Mouse (Mus musculus): ENCODE data around the gene Tgfbrap1. TPM values are rescaled to one million over a fixed set of nuclear protein-coding genes. Genes with fewer than 3 reads are reported as not detected.
"Not testable (repeated sequence)": the region's sequence is repeated elsewhere in the genome, so short reads cannot be mapped to it uniquely, and the experiment has no call there.

Gene Tgfbrap1
- polyA plus RNA-seq, 1 experiment from 2014 or later = 9.5 TPM

- no peak overlapping the region for H3K4me3 ChIP-seq (replicated peaks; ENCODE audit: low read length)
- H3K36me3 ChIP-seq (ENCODE audit: control insufficient read depth, insufficient read depth, low read length) = peaks cover 21% of the 10 kb centered on the region
- no peak overlapping the region for H3K27ac ChIP-seq (ENCODE audit: low read length)
- no peaks in the 10 kb centered on the region for H3K27me3 ChIP-seq (ENCODE audit: control insufficient read depth, insufficient read depth, low read length)
- ATAC-seq (ENCODE audit: insufficient read depth, low FRiP score) = peak; percentile 75
- H3K4me2 ChIP-seq (ENCODE audit: low read depth, low read length) = no peak overlapping the region
- peaks cover 15% of the 10 kb centered on the region for H3K4me1 ChIP-seq (ENCODE audit: control insufficient read depth, insufficient read depth, low read length)
- H3K9me3 ChIP-seq (replicated peaks; ENCODE audit: control insufficient read depth, low read length) = no peaks in the 10 kb centered on the region
- 45% methylated on average over 8 of the region's 8 CpGs for WGBS
- no peak overlapping the region for H3K9ac ChIP-seq (ENCODE audit: low read length)
Measured at GRCm38 (mm10) chr1:43139587-43140266, 41.3 kb upstream of the Tgfbrap1 start.

- Histone ChIP-seq H3K9ac (ENCODE audit: low read length) (no peak overlapping the region), H3K27me3 (ENCODE audit: control insufficient read depth, insufficient read depth, low read length) (no peaks in the 10 kb centered on the region), H3K4me3 (replicated peaks; ENCODE audit: low read length) (no peak overlapping the region), H3K9me3 (replicated peaks; ENCODE audit: control insufficient read depth, low read length) (no peaks in the 10 kb centered on the region), H3K4me2 (ENCODE audit: low read depth, low read length) (no peak overlapping the region), H3K27ac (ENCODE audit: low read length) (no peak overlapping the region), H3K4me1 (ENCODE audit: control insufficient read depth, insufficient read depth, low read length) (peaks cover 4% of the 10 kb centered on the region), H3K36me3 (ENCODE audit: control insufficient read depth, insufficient read depth, low read length) (peaks cover 21% of the 10 kb centered on the region)
- WGBS = 75% methylated on average over 15 of the region's 15 CpGs
- no peak for ATAC-seq (ENCODE audit: insufficient read depth, low FRiP score)
Measured at GRCm38 (mm10) chr1:43138268-43138812, 39.9 kb upstream of the Tgfbrap1 start.

- Histone ChIP-seq H3K27me3 (ENCODE audit: control insufficient read depth, insufficient read depth, low read length) (no peaks in the 10 kb centered on the region), H3K9me3 (replicated peaks; ENCODE audit: control insufficient read depth, low read length) (no peaks in the 10 kb centered on the region), H3K4me2 (ENCODE audit: low read depth, low read length) (no peak overlapping the region), H3K9ac (ENCODE audit: low read length) (no peak overlapping the region), H3K4me1 (ENCODE audit: control insufficient read depth, insufficient read depth, low read length) (no peaks in the 10 kb centered on the region; the same call in 1 of the 2 replicates), H3K36me3 (ENCODE audit: control insufficient read depth, insufficient read depth, low read length) (peaks cover 26% of the 10 kb centered on the region), H3K27ac (ENCODE audit: low read length) (no peak overlapping the region), H3K4me3 (replicated peaks; ENCODE audit: low read length) (no peak overlapping the region)
- ATAC-seq (ENCODE audit: insufficient read depth, low FRiP score) = no peak
- 80% methylated on average over 5 of the region's 5 CpGs for WGBS
Measured at GRCm38 (mm10) chr1:43137334-43137733, 38.9 kb upstream of the Tgfbrap1 start.

DNA sequence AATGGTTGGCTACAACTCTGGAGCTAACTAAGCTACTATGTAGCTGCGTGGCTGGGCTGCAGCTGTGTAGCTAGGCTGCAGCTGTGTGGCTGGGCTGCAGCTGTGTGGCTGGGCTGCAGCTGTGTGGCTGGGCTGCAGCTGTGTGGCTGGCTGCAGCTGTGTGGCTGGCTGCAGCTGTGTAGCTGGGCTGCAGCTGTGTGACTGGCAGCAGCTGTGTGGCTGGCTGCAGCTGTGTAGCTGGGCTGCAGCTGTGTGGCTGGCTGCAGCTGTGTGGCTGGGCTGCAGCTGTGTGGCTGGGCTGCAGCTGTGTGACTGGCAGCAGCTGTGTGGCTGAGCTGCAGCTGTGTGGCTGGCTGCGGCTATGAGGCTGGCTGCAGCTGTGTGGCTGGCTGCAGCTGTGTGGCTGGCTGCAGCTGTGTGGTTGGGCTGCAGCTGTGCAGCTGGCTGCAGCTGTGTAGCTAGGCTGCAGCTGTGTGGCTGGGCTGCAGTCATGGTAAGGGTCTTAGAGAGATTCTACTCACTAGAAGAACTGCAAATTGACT lies 38.1 kb upstream of the Tgfbrap1 start:
- not testable (repeated sequence) for H3K4me2 ChIP-seq (ENCODE audit: low read depth, low read length); ATAC-seq (ENCODE audit: insufficient read depth, low FRiP score); H3K27me3 ChIP-seq (ENCODE audit: control insufficient read depth, insufficient read depth, low read length); H3K4me1 ChIP-seq (ENCODE audit: control insufficient read depth, insufficient read depth, low read length); H3K27ac ChIP-seq (ENCODE audit: low read length); H3K9me3 ChIP-seq (replicated peaks; ENCODE audit: control insufficient read depth, low read length); H3K9ac ChIP-seq (ENCODE audit: low read length); H3K4me3 ChIP-seq (replicated peaks; ENCODE audit: low read length)
- 83% methylated on average over 2 of the region's 2 CpGs for WGBS
- H3K36me3 ChIP-seq (ENCODE audit: control insufficient read depth, insufficient read depth, low read length) = peaks cover 26% of the 10 kb centered on the region

GRCm38 (mm10) chr1:43131591-43131990 lies 33.2 kb upstream of the Tgfbrap1 start:
- Histone ChIP-seq H3K4me2 (ENCODE audit: low read depth, low read length) (no peak overlapping the region), H3K27me3 (ENCODE audit: control insufficient read depth, insufficient read depth, low read length) (no peaks in the 10 kb centered on the region), H3K4me1 (ENCODE audit: control insufficient read depth, insufficient read depth, low read length) (no peaks in the 10 kb centered on the region), H3K9me3 (replicated peaks; ENCODE audit: control insufficient read depth, low read length) (no peaks in the 10 kb centered on the region), H3K27ac (ENCODE audit: low read length) (no peak overlapping the region), H3K9ac (ENCODE audit: low read length) (no peak overlapping the region), H3K4me3 (replicated peaks; ENCODE audit: low read length) (no peak overlapping the region), H3K36me3 (ENCODE audit: control insufficient read depth, insufficient read depth, low read length) (peaks cover 28% of the 10 kb centered on the region)
- no peak for ATAC-seq (ENCODE audit: insufficient read depth, low FRiP score)
- WGBS = 87% methylated on average over 9 of the region's 9 CpGs

DNA sequence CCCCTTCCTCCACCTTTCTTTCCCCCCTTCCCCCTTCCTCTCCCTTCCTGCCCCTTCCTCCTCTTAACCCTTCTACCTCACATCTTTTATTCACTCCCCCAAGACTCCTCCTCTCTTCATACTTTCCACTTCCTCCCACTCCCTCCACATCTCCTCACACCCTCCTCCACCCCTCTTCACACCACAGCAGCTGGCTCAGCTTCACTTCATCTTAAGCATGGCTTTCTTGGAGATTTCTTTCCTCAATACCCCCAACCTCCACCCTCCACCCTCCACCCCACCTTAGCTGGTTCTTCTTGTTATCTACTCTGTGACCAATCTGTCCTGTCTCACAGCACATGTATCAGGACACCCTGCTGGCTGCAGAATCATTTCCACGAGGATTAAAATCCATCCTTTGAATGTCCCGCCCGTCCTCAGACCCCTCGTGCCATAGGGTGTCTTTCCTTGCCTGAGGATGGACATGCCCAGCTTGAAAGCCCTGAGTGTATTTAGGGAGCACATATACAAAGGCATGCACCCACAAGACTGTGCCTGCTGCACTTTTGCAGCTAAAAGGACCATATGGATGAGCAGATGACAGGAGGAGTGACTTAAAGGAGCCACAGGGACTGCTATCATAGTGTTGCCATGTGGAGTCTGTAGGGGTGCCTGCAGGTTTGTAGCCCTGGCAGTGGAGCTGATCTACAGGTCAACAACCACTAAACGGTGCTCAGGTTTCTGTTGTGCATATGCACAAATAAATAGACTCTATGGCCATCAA lies 32.0 kb upstream of the Tgfbrap1 start:
- no peaks in the 10 kb centered on the region for H3K27me3 ChIP-seq (ENCODE audit: control insufficient read depth, insufficient read depth, low read length)
- no peak for ATAC-seq (ENCODE audit: insufficient read depth, low FRiP score)

GRCm38 (mm10) chr1:43127820-43128610 lies 29.6 kb upstream of the Tgfbrap1 start:
- no peak overlapping the region for H3K4me2 ChIP-seq (ENCODE audit: low read depth, low read length)
- no peak overlapping the region for H3K4me3 ChIP-seq (replicated peaks; ENCODE audit: low read length)
- peaks cover 32% of the 10 kb centered on the region for H3K36me3 ChIP-seq (ENCODE audit: control insufficient read depth, insufficient read depth, low read length)
- no peaks in the 10 kb centered on the region for H3K4me1 ChIP-seq (ENCODE audit: control insufficient read depth, insufficient read depth, low read length)
- ATAC-seq (ENCODE audit: insufficient read depth, low FRiP score) = no peak
- H3K27ac ChIP-seq (ENCODE audit: low read length) = no peak overlapping the region
- no peaks in the 10 kb centered on the region for H3K27me3 ChIP-seq (ENCODE audit: control insufficient read depth, insufficient read depth, low read length)
- 73% methylated on average over 8 of the region's 8 CpGs for WGBS
- H3K9ac ChIP-seq (ENCODE audit: low read length) = no peak overlapping the region
- H3K9me3 ChIP-seq (replicated peaks; ENCODE audit: control insufficient read depth, low read length) = no peaks in the 10 kb centered on the region

More for the DNA sequence above, 32.0 kb upstream of the Tgfbrap1 start:
- Histone ChIP-seq H3K9me3 (replicated peaks; ENCODE audit: control insufficient read depth, low read length) (no peaks in the 10 kb centered on the region), H3K36me3 (ENCODE audit: control insufficient read depth, insufficient read depth, low read length) (peaks cover 24% of the 10 kb centered on the region), H3K27ac (ENCODE audit: low read length) (no peak overlapping the region), H3K4me1 (ENCODE audit: control insufficient read depth, insufficient read depth, low read length) (no peaks in the 10 kb centered on the region), H3K9ac (ENCODE audit: low read length) (no peak overlapping the region), H3K4me3 (replicated peaks; ENCODE audit: low read length) (no peak overlapping the region), H3K4me2 (ENCODE audit: low read depth, low read length) (no peak overlapping the region)
- WGBS = 76% methylated on average over 5 of the region's 5 CpGs

DNA sequence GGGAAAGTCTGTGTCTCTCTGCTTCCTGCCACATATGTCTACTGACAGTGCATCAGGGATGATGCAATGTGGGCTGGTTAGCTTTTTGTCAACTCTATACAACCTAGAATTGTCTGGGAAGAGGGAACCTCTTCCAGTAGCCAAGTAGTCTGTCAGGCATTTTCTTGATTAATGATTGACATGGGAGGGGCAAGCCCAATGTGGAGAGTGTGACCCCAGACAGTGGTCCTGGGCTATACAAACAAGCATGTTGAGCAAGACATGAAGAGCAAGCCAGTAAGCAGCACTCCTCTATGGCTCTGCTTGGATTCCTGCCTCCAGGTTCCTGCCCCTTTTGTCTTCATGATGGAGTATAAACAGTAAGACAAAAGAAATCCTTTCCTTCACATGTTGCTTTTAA lies 28.8 kb upstream of the Tgfbrap1 start:
- H3K9ac ChIP-seq (ENCODE audit: low read length) = no peak overlapping the region
- peaks cover 35% of the 10 kb centered on the region for H3K36me3 ChIP-seq (ENCODE audit: control insufficient read depth, insufficient read depth, low read length)
- no peak for ATAC-seq (ENCODE audit: insufficient read depth, low FRiP score)
- H3K4me3 ChIP-seq (replicated peaks; ENCODE audit: low read length) = no peak overlapping the region
- H3K27me3 ChIP-seq (ENCODE audit: control insufficient read depth, insufficient read depth, low read length) = no peaks in the 10 kb centered on the region
- H3K27ac ChIP-seq (ENCODE audit: low read length) = no peak overlapping the region
- H3K9me3 ChIP-seq (replicated peaks; ENCODE audit: control insufficient read depth, low read length) = no peaks in the 10 kb centered on the region
- no peaks in the 10 kb centered on the region for H3K4me1 ChIP-seq (ENCODE audit: control insufficient read depth, insufficient read depth, low read length)
- no peak overlapping the region for H3K4me2 ChIP-seq (ENCODE audit: low read depth, low read length)
